Mouse (Mus musculus): ENCODE results near the gene Meis2. TPM values are rescaled to one million over a fixed set of nuclear protein-coding genes. Genes with fewer than 3 reads are reported as not detected.

The Meis2 gene
- polyA plus RNA-seq, 1 experiment from 2014 or later, result 51.4 TPM

DNA sequence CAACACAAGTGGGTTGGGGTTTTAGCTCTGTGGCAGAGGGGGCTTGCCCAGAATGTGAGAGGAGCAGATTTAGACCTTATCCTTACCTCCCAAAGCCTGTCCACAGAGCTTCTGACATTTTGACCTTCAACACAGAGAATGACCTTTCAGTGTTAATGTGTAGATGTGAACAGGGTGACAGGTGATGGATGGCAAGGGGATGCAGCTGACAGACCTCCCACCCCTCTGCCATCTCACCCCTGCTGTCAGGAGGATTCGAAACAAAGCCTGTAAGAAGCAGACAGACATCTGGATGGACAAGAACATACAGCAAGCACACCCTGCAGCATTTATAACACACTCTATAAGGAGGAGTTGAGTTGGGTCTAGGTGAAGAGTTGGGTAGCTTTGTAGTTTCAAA lies 178.0 kb downstream of the Meis2 start:
- Histone ChIP-seq H3K27me3 (ENCODE audit: control insufficient read depth, insufficient read depth, low read length) (no peaks in the 10 kb centered on the region), H3K4me1 (ENCODE audit: control insufficient read depth, insufficient read depth, low read length) (0 out of 2 replicates have a peak, but pooled peaks cover 8% of the 10 kb centered on the region), H3K4me2 (ENCODE audit: low read depth, severe bottlenecking) (no peak overlapping the region), H3K4me3 (ENCODE audit: low read depth, low read length) (no peak overlapping the region), H3K9me3 (ENCODE audit: control insufficient read depth, low read length) (no peaks in the 10 kb centered on the region), H3K27ac (replicated peaks; ENCODE audit: low read depth, low read length) (no peak overlapping the region), H3K36me3 (ENCODE audit: control insufficient read depth, insufficient read depth, low read length) (no peaks in the 10 kb centered on the region), H3K9ac (ENCODE audit: low read length) (no peak overlapping the region)
- WGBS, result 17% methylated on average over 1 of the region's 1 CpGs
- ATAC-seq (ENCODE audit: insufficient number of reproducible peaks, low FRiP score, low TSS enrichment, low read depth), result no peak
- no peak for DNase-seq (ENCODE audit: low spot score)

DNA sequence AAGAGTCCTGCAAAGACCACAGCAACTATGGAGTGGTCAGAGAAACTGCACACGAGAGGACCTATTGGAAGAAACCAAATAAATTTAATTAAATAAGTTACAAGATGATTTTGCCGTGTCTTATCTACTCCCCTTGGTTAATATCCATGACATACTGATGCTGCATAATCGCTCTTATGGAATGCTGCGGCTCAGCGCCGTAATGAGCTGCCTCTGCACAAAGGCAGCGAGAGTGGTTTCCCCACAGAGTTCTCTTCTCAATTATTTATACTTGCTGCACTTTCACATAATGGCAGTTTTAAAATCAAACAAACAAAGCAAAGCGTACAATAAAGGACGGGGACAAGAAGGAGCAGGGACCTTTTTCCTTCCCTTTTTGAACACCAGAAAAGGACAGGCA lies 181.5 kb downstream of the Meis2 start:
- H3K9ac ChIP-seq (ENCODE audit: low read length), result no peak overlapping the region
- peaks cover 9% of the 10 kb centered on the region; the same call in 1 of the 2 replicates for H3K4me1 ChIP-seq (ENCODE audit: control insufficient read depth, insufficient read depth, low read length)
- H3K36me3 ChIP-seq (ENCODE audit: control insufficient read depth, insufficient read depth, low read length), result no peaks in the 10 kb centered on the region
- H3K4me2 ChIP-seq (ENCODE audit: low read depth, severe bottlenecking), result no peak overlapping the region
- DNase-seq (ENCODE audit: low spot score), result no peak
- H3K27ac ChIP-seq (replicated peaks; ENCODE audit: low read depth, low read length), result no peak overlapping the region
- H3K27me3 ChIP-seq (ENCODE audit: control insufficient read depth, insufficient read depth, low read length), result no peaks in the 10 kb centered on the region
- H3K4me3 ChIP-seq (ENCODE audit: low read depth, low read length), result no peak overlapping the region
- no peak for ATAC-seq (ENCODE audit: insufficient number of reproducible peaks, low FRiP score, low TSS enrichment, low read depth)
- H3K9me3 ChIP-seq (ENCODE audit: control insufficient read depth, low read length), result no peaks in the 10 kb centered on the region
- 88% methylated on average over 9 of the region's 9 CpGs for WGBS

DNA sequence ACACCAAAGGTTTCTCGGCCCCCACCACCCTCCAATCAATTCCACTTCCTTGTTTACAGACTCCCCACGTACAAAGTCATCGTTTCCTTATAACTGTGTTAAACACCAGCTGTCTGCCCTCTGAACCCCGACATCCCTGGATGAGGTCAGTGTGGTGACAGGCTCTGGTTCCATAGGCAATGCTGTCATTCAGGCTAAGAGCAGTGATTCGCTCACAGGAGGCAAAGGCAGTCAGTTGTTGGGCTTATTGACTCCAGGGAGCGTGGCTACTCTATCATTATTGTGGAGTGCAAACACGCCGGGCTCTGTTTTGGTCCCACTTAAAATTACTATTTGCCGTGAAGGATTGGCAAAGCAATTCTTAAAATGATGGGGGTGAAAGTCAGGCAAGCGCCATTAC lies 182.1 kb downstream of the Meis2 start:
- DNase-seq (ENCODE audit: low spot score), result no peak
- no peaks in the 10 kb centered on the region for H3K27me3 ChIP-seq (ENCODE audit: control insufficient read depth, insufficient read depth, low read length)

DNA sequence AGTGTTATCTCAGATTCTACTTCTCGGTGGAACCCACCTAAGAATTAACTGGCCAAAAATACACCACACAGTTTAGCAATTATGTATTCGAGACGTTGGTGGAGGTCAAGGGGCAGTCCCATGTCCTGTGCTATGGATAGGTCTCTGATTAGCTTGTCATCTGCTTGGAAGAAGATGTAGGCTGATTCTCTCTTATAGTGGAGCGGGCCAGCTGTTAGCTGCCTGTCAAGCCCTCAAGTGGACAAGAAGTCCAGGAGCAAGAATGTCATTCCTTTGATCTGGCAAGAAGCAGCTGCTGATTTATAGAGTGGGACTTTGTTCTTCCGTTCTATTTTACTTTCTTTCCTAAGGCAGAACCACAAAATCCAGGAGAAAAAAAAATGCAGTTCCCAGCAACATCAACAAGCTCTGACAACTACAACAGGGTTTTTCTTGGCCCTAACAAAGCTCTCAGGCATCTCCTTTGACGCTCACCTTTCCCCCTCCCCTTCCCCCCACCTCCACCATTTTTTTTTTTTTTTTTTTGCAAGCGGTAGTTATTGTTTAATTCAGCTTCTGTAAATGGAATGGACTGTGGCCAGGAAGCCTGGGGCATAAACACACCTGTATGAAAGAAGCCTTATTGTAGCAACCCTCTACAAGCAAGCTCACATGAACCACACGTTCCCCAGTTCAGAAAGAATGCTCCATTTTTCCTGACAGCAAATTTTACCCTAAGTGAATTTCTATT lies 189.7 kb downstream of the Meis2 start:
- Histone ChIP-seq H3K27ac (replicated peaks; ENCODE audit: low read depth, low read length) (no peak overlapping the region), H3K9ac (ENCODE audit: low read length) (no peak overlapping the region), H3K9me3 (ENCODE audit: control insufficient read depth, low read length) (no peaks in the 10 kb centered on the region), H3K4me3 (ENCODE audit: low read depth, low read length) (no peak overlapping the region), H3K36me3 (ENCODE audit: control insufficient read depth, insufficient read depth, low read length) (no peaks in the 10 kb centered on the region), H3K4me1 (ENCODE audit: control insufficient read depth, insufficient read depth, low read length) (peaks cover 7% of the 10 kb centered on the region), H3K27me3 (ENCODE audit: control insufficient read depth, insufficient read depth, low read length) (no peaks in the 10 kb centered on the region), H3K4me2 (ENCODE audit: low read depth, severe bottlenecking) (no peak overlapping the region)
- no peak for DNase-seq (ENCODE audit: low spot score)
- ATAC-seq (ENCODE audit: insufficient number of reproducible peaks, low FRiP score, low TSS enrichment, low read depth), result no peak
- WGBS, result 30% methylated on average over 8 of the region's 8 CpGs

More for the DNA sequence above, 182.1 kb downstream of the Meis2 start:
- no peak overlapping the region for H3K4me2 ChIP-seq (ENCODE audit: low read depth, severe bottlenecking)
- ATAC-seq (ENCODE audit: insufficient number of reproducible peaks, low FRiP score, low TSS enrichment, low read depth), result no peak
- H3K27ac ChIP-seq (replicated peaks; ENCODE audit: low read depth, low read length), result no peak overlapping the region
- H3K9ac ChIP-seq (ENCODE audit: low read length), result no peak overlapping the region
- H3K36me3 ChIP-seq (ENCODE audit: control insufficient read depth, insufficient read depth, low read length), result no peaks in the 10 kb centered on the region
- no peak overlapping the region for H3K4me3 ChIP-seq (ENCODE audit: low read depth, low read length)
- peaks cover 4% of the 10 kb centered on the region; the same call in 1 of the 2 replicates for H3K4me1 ChIP-seq (ENCODE audit: control insufficient read depth, insufficient read depth, low read length)
- 65% methylated on average over 10 of the region's 10 CpGs for WGBS
- H3K9me3 ChIP-seq (ENCODE audit: control insufficient read depth, low read length), result no peaks in the 10 kb centered on the region

DNA sequence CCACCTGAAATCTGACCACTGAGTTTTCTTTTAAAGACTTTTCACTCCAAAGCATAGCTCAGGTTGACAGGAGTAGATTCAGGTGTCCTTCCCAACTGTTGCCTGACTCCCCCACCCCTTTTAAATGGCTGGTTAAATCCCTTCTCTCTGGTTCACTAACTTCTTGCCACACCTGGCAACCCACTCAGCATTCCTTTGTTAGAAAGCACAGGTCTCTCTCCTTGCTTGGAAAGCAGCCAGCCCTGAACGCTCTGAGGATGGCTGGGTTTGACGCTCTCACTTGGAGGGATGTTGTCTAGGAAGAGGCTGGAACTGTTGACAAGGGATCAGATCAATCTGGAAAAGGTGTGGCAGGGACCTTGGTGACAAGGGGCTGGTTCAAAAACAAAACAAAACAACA lies 192.8 kb downstream of the Meis2 start:
- no peak overlapping the region for H3K27ac ChIP-seq (replicated peaks; ENCODE audit: low read depth, low read length)
- H3K27me3 ChIP-seq (ENCODE audit: control insufficient read depth, insufficient read depth, low read length), result no peaks in the 10 kb centered on the region
- no peaks in the 10 kb centered on the region for H3K9me3 ChIP-seq (ENCODE audit: control insufficient read depth, low read length)
- H3K4me2 ChIP-seq (ENCODE audit: low read depth, severe bottlenecking), result no peak overlapping the region
- DNase-seq (ENCODE audit: low spot score) (no peak), ATAC-seq (ENCODE audit: insufficient number of reproducible peaks, low FRiP score, low TSS enrichment, low read depth) (no peak)
- H3K36me3 ChIP-seq (ENCODE audit: control insufficient read depth, insufficient read depth, low read length), result no peaks in the 10 kb centered on the region
- H3K4me3 ChIP-seq (ENCODE audit: low read depth, low read length), result no peak overlapping the region
- H3K9ac ChIP-seq (ENCODE audit: low read length), result no peak overlapping the region
- WGBS, result 21% methylated on average over 2 of the region's 2 CpGs
- H3K4me1 ChIP-seq (ENCODE audit: control insufficient read depth, insufficient read depth, low read length), result peaks cover 23% of the 10 kb centered on the region

DNA sequence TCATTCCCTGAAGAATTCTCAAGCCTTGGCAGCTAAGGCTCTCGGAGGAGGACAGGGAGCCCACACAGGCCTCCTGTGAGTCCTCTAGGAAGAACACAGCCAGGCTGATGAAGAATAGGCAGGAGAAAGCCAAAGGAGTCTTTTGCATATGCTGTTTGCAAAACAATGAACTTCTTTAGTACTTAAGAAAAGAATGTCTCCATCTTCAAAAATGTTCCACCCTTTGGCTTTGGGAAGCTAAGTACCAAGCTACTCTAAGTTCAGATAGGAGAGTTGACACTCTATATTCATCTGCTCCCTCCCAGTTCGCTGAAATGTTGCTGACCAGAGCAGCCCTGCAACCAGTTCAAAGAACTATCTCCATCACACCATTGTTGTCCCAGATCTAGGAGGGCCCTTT lies 195.7 kb downstream of the Meis2 start:
- Histone ChIP-seq H3K4me2 (ENCODE audit: low read depth, severe bottlenecking) (no peak overlapping the region), H3K9ac (ENCODE audit: low read length) (no peak overlapping the region), H3K9me3 (ENCODE audit: control insufficient read depth, low read length) (no peaks in the 10 kb centered on the region), H3K4me3 (ENCODE audit: low read depth, low read length) (no peak overlapping the region), H3K27ac (replicated peaks; ENCODE audit: low read depth, low read length) (no peak overlapping the region), H3K27me3 (ENCODE audit: control insufficient read depth, insufficient read depth, low read length) (no peaks in the 10 kb centered on the region), H3K36me3 (ENCODE audit: control insufficient read depth, insufficient read depth, low read length) (no peaks in the 10 kb centered on the region), H3K4me1 (ENCODE audit: control insufficient read depth, insufficient read depth, low read length) (peaks cover 23% of the 10 kb centered on the region)
- 8% methylated on average over 2 of the region's 2 CpGs for WGBS
- DNase-seq (ENCODE audit: low spot score) (no peak), ATAC-seq (ENCODE audit: insufficient number of reproducible peaks, low FRiP score, low TSS enrichment, low read depth) (no peak)

DNA sequence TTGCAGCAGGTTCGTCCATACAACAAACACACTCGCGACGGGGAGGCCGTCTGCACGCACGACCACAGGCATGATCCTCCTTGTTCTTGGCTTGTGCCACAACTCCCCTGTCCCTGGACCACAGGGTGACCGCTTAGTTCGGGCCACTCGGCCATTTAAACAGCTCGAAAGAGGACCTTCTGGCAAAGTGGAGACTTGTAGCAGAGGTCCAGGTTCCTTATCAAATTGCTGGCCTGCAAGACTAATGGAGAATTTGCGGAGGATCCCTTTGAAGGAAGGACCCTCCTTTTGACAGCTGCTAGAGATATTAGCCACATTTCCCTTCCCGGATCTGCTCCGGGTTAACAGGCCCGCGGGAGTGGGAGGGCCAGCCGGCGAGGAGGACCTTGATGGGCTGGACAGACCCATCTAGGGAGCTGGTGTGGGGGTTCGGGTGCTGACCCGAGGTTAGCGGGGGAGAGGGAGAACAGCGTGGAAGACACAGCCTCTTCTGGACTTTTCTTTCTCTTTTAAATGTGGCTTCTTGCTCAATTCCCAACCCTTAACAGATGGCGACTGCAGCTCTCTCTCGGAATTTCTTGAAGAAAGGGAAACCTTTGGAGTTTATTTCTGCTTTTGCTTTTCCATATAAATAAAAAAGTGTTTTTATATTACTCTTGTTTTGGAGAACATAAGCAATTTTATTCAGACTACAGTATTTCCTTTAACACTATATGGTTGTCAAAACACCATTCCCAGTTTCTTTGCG lies 204.9 kb downstream of the Meis2 start:
- Histone ChIP-seq H3K4me2 (ENCODE audit: low read depth, severe bottlenecking) (peak overlapping the region; percentile 40), H3K36me3 (ENCODE audit: control insufficient read depth, insufficient read depth, low read length) (no peaks in the 10 kb centered on the region), H3K9ac (ENCODE audit: low read length) (no peak overlapping the region), H3K4me1 (ENCODE audit: control insufficient read depth, insufficient read depth, low read length) (peaks cover 17% of the 10 kb centered on the region; the same call in 1 of the 2 replicates), H3K9me3 (ENCODE audit: control insufficient read depth, low read length) (no peaks in the 10 kb centered on the region), H3K4me3 (ENCODE audit: low read depth, low read length) (peak overlapping the region; percentile 12; the same call in 1 of the 2 replicates), H3K27ac (replicated peaks; ENCODE audit: low read depth, low read length) (peak overlapping the region; percentile 47), H3K27me3 (ENCODE audit: control insufficient read depth, insufficient read depth, low read length) (peaks cover 20% of the 10 kb centered on the region)
- DNase-seq (ENCODE audit: low spot score), result peak; percentile 74
- 1% methylated on average over 25 of the region's 25 CpGs for WGBS
- no peak for ATAC-seq (ENCODE audit: insufficient number of reproducible peaks, low FRiP score, low TSS enrichment, low read depth)

DNA sequence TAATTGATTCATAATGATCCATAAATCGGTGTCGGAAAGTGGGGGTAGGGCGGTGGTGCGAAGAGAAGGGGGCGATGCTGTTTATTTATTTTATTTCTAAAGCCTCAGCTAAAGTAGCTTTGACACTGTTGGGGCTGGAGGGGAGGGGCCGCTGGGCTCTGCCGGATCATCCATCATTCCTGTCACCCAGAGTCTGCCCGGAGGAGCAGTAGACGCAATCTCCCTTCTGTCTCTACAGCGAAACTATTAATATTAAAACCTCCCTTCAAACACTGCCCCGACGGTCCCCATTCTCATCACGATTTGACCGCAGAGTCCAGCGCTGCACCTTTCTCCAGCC lies 205.5 kb downstream of the Meis2 start:
- DNase-seq (ENCODE audit: low spot score) (peak; percentile 72), ATAC-seq (ENCODE audit: insufficient number of reproducible peaks, low FRiP score, low TSS enrichment, low read depth) (no peak)
- Histone ChIP-seq H3K36me3 (ENCODE audit: control insufficient read depth, insufficient read depth, low read length) (no peaks in the 10 kb centered on the region), H3K27ac (replicated peaks; ENCODE audit: low read depth, low read length) (peak overlapping the region; percentile 47; the same call in 1 of the 2 replicates), H3K9me3 (ENCODE audit: control insufficient read depth, low read length) (no peaks in the 10 kb centered on the region), H3K4me3 (ENCODE audit: low read depth, low read length) (peak overlapping the region; percentile 12; the same call in 1 of the 2 replicates), H3K4me2 (ENCODE audit: low read depth, severe bottlenecking) (peak overlapping the region; percentile 40), H3K27me3 (ENCODE audit: control insufficient read depth, insufficient read depth, low read length) (peaks cover 21% of the 10 kb centered on the region), H3K4me1 (ENCODE audit: control insufficient read depth, insufficient read depth, low read length) (peaks cover 17% of the 10 kb centered on the region; the same call in 1 of the 2 replicates), H3K9ac (ENCODE audit: low read length) (no peak overlapping the region)
- WGBS, result under 1% methylated on average over 15 of the region's 15 CpGs

Measured in limb, embryonic 11.5 days (tissue).